Mouse (Mus musculus) heart, postnatal 4 days (tissue): ENCODE results near the gene Tnfaip8l3. TPM values are rescaled to one million over a fixed set of nuclear protein-coding genes. Genes with fewer than 3 reads are reported as not detected.

Experiments used
- DNase-seq: peaks from one replicate; pipeline ENCODE4 v3.0.0; 2021
- total RNA-seq, 2 experiments: library from RNA; stranded (reverse); gene quantifications; 2 replicates each; pipeline ENCODE4 v1.2.3; 2021

Gene Tnfaip8l3
- total RNA-seq, 2 experiments from 2014 or later = 0.36 to 0.47 TPM

DNA sequence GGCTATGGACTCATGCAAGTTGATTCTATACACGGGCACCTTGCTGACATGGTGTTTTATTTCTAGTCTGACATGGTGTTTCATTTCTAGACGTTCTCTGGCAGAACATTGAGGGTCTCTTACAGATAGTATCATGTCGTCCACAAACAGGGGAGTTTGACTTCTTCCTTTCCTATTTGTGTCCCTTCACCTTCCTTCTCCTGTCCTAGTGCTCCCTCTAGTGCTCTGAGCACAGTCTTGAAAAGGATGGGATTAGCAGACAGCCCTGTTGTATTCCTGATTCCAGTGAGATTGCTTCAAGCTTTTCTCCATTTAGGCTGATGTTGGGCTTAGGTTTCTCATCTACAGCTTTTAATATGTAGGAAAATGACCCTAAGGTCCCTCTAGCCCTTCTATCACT is 81.2 kb downstream of the Tnfaip8l3 start:
- peak; percentile 20 for DNase-seq

DNA sequence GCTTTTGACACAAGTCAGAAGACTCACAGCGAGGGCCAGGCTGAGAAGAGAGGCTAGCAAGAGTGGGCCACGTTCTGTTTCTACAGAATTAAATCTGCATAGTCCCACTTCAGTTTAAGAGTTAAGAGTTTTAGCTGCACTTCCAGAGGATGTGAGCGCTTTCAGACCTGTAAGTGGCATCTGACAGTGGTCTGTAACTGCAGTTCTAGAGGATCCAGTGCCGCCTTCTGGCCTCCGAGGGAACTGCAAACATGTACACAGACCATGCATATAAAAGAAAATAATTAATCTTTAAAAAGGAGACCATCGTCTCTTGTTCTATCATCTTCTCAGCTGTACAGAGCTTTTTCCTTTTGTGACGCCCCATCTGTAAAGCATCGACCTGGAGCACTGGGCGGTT is 83.3 kb downstream of the Tnfaip8l3 start:
- peak; percentile 63 for DNase-seq

DNA sequence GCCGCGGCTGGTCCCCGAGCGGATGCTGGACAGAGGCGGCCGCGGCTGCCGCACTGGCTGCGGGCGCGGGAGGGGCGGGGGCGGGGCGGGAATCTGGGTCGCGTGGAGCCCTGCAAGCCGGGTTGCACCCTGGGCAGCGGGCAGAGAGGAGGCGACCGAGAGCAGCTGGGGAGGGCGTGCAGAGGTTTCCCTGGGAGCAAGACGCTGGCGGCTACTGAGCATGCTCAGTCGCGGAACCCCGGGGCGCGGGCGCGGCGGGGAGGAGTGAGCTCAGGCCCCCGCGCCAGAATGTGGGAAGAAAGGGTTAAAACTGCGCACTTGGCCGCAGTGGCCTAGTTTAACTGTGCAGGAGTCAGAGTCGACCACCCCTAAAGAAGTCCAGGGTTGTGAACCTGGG is 93.1 kb downstream of the Tnfaip8l3 start, which contains the start of gene Elmod1:
Gene Elmod1 (minus strand): TSS at position 180 of the 397 bp plus-strand sequence.
- peak; percentile 32 for DNase-seq

DNA sequence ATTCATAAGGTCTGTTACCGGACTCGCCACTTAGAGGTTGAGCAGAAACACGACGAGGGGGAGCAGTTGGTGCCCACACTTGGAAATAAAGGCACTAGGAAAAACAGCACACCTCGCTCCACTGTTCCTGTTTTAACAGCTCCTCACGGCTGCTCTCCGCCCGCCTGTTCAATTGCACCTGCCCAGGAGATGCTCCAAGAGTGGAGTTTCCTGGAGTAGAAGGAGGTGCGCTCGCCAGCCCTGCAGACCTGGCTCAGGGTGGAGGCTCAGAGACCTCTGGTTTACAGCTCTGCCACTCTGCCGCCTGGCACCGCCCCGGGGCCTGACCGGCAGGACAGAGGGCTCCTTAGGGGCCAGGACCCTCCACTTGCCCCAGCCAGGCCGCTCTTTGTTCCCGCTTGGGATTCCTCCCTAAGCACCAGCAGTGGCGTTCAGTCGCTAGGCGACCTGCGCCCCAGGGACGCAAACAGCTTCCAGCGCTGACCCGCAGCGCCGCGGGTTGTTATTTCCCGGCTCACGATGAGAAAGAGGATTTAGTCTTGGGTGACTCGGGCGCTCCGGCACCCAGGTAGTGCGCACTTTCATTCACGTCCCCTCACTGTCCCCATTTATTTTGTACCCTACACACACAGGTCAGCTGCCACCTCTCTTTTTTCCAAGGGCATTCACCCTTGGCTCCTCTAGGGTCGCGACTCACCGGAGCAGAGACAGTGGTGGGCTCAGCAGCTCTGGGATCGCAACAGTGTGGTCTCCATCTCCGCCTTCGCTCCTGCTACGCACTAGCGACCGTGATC is 93.7 kb downstream of the Tnfaip8l3 start:
- no peak for DNase-seq

DNA sequence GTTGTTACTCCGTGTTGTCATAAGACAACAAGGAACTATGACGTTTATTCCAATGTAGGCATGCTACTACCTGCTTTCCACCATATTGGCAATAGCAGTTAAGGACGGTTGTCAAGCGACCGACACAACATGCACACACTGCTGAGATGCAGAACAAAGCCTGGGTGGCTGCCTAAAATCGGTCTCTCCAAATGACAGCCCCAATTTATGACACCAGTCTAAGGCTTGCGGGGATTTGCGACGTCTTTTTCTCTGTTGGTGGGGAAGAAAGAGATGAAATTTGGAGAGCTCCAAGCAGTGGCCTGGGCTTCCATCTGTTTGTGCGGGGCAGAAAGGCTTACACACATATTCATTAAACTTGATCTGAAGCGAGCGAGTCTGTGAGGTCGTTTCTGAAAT is 94.3 kb downstream of the Tnfaip8l3 start:
- DNase-seq = no peak

Other genes with a start within 250 kb of the Tnfaip8l3 start
- 10 to 100 TPM; 49.4 to 50.8 TPM for gene Sln, start 218.2 kb downstream of the Tnfaip8l3 start, total RNA-seq
- gene Elmod1, start 93.1 kb downstream of the Tnfaip8l3 start, total RNA-seq = under 1 TPM; 0.17 to 0.32 TPM
- gene Cyp19a1, start 199.7 kb upstream of the Tnfaip8l3 start, total RNA-seq = not detected
- under 1 TPM in 1 of 2 experiments, not detected in 1; 0.11 TPM for gene Gldn, start 218.1 kb upstream of the Tnfaip8l3 start, total RNA-seq